Mouse (Mus musculus) forebrain, embryonic 14.5 days (tissue): ENCODE data around the gene Bpifb9a. TPM values are rescaled to one million over a fixed set of nuclear protein-coding genes. Genes with fewer than 3 reads are reported as not detected.
"Not testable (repeated sequence)": the region's sequence is repeated elsewhere in the genome, so short reads cannot be mapped to it uniquely, and the experiment has no call there.

Experiments
- ATAC-seq: fragments of 200-750 bp; cut with Nextera tagmentation; 2 replicates; pipeline ENCODE4 v1.8.0; 2017; ENCODE audit warnings: mild to moderate bottlenecking, moderate library complexity
- DNase-seq: peaks from one replicate; pipeline ENCODE4 v3.0.0-alpha.2; 2015; ENCODE audit warnings: low spot score
- H3K27ac ChIP-seq: fragments of 300-500 bp; sonication (generic); 2 replicates; pipeline ENCODE4 v1.5.1; 2014; ENCODE audit warnings: low read depth, mild to moderate bottlenecking, control low read depth, low read length, moderate library complexity
- H3K27me3 ChIP-seq: fragments of 300-500 bp; sonication (generic); replicated peaks from 2 replicates; pipeline ENCODE4 v1.6.1; 2014; ENCODE audit warnings: low read length, control low read depth, mixed read lengths; ENCODE audit not compliant: control insufficient read depth, insufficient read depth
- H3K36me3 ChIP-seq: fragments of 300-500 bp; sonication (generic); 2 replicates; pipeline ENCODE4 v1.6.1; 2014; ENCODE audit warnings: low read length, control low read depth; ENCODE audit not compliant: control insufficient read depth, insufficient read depth
- H3K4me1 ChIP-seq: fragments of 300-500 bp; sonication (generic); 2 replicates; pipeline ENCODE4 v1.6.1; 2014; ENCODE audit warnings: antibody characterized with exemption, low read length, control low read depth; ENCODE audit not compliant: control insufficient read depth, insufficient read depth
- H3K4me2 ChIP-seq: fragments of 300-500 bp; sonication (generic); 2 replicates; pipeline ENCODE4 v1.6.1; 2014; ENCODE audit warnings: mild to moderate bottlenecking, control low read depth, low read length
- H3K4me3 ChIP-seq: fragments of 300-500 bp; sonication (generic); 2 replicates; pipeline ENCODE4 v1.5.1; 2014; ENCODE audit warnings: low read depth, low read length, control low read depth
- H3K9ac ChIP-seq: fragments of 300-500 bp; sonication (generic); 2 replicates; pipeline ENCODE4 v1.6.1; 2014; ENCODE audit warnings: mild to moderate bottlenecking, low read length, control low read depth, moderate library complexity
- H3K9me3 ChIP-seq: fragments of 300-500 bp; sonication (generic); replicated peaks from 2 replicates; pipeline ENCODE4 v1.6.1; 2016; ENCODE audit warnings: low read length, control low read depth, mixed read lengths; ENCODE audit not compliant: control insufficient read depth
- WGBS: fragments of 180-500 bp; shearing (Covaris S2); extraction: QIAGEN DNeasy Blood & Tissue Kit; methylation state at CpG from one replicate; pipeline ENCODE4 v1.1.7; 2014; 5-methylcytosine and 5-hydroxymethylcytosine counted together
- polyA plus RNA-seq: library from polyadenylated mRNA; unstranded; fragments of >200 nt; fragmentation: Nextera tagmentation; extraction: Ambion mirVana; gene quantifications from 2 replicates; pipeline ENCODE4 v1.2.1, GENCODE M21; 2014

The Bpifb9a gene
- polyA plus RNA-seq, result not detected in 2 replicates

DNA sequence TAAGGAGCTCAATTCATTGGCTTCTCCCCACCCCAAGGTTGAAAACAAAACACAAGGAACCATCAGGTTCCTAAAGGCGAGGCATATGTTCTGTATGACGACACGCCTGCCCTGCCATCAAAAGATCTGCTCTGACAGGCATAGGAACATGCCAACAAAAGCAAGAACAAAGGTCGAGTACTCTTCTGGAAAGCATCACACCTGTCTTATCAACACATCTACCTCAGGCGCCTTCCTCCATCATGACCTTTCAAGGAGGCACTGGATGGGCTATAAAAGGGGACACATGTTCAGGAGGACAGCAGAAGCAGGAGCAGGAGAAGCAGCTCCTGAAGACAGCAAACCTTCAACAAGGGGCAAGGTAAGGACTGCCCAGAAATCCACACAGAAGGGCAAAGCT is at the start of gene Bpifb9a:
TSS of gene Bpifb9a (plus strand) at position 301 of the 400 bp plus-strand sequence.
- not testable (repeated sequence) for H3K9ac ChIP-seq, ATAC-seq, DNase-seq, H3K27me3 ChIP-seq, H3K4me1 ChIP-seq, H3K27ac ChIP-seq, H3K4me2 ChIP-seq, H3K9me3 ChIP-seq, H3K36me3 ChIP-seq, H3K4me3 ChIP-seq
- WGBS, result 86% methylated on average over 5 of the region's 5 CpGs

DNA sequence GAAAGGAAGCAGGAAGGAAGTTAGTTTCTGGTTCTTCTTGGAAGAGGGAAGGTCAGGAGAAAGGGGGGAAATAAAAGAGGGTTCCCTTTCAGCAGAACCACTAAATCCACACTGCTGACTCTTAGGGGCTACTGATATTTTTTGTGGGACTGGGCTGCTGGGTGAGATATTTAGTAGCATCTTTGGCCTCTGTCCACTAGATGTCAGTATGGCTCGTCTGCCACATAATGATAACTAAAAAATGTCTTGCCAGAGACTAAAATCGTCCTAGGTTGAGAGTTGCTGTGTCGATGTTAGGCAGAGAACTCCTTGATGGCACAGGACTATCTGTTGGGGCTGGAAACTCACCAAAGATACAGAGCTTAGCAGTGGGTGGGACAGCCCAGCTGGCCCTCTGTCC is 48.5 kb upstream of the Bpifb9a start:
- Histone ChIP-seq H3K27me3 (no peaks in the 10 kb centered on the region), H3K36me3 (no peaks in the 10 kb centered on the region), H3K27ac (no peak overlapping the region), H3K9ac (no peak overlapping the region), H3K9me3 (no peaks in the 10 kb centered on the region), H3K4me2 (no peak overlapping the region), H3K4me3 (no peak overlapping the region), H3K4me1 (no peaks in the 10 kb centered on the region)
- DNase-seq (peak; percentile 65), ATAC-seq (no peak)
- 23% methylated on average over 3 of the region's 3 CpGs for WGBS

- Histone ChIP-seq H3K9ac (no peak overlapping the region), H3K27ac (no peak overlapping the region), H3K9me3 (no peaks in the 10 kb centered on the region), H3K36me3 (no peaks in the 10 kb centered on the region), H3K4me3 (no peak overlapping the region), H3K4me2 (no peak overlapping the region), H3K4me1 (no peaks in the 10 kb centered on the region), H3K27me3 (no peaks in the 10 kb centered on the region)
- peak; percentile 32 for DNase-seq
- no peak for ATAC-seq
- WGBS, result 38% methylated on average over 1 of the region's 1 CpGs
Measured at GRCm38 (mm10) chr2:154211121-154211520, 46.5 kb upstream of the Bpifb9a start.

- Histone ChIP-seq H3K4me3 (no peak overlapping the region), H3K4me2 (no peak overlapping the region), H3K36me3 (no peaks in the 10 kb centered on the region), H3K9ac (no peak overlapping the region), H3K9me3 (no peaks in the 10 kb centered on the region), H3K27ac (no peak overlapping the region), H3K4me1 (no peaks in the 10 kb centered on the region), H3K27me3 (no peaks in the 10 kb centered on the region)
- DNase-seq (no peak), ATAC-seq (no peak)
- WGBS, result 95% methylated on average over 4 of the region's 4 CpGs
Measured at GRCm38 (mm10) chr2:154211881-154212280, 45.8 kb upstream of the Bpifb9a start.

DNA sequence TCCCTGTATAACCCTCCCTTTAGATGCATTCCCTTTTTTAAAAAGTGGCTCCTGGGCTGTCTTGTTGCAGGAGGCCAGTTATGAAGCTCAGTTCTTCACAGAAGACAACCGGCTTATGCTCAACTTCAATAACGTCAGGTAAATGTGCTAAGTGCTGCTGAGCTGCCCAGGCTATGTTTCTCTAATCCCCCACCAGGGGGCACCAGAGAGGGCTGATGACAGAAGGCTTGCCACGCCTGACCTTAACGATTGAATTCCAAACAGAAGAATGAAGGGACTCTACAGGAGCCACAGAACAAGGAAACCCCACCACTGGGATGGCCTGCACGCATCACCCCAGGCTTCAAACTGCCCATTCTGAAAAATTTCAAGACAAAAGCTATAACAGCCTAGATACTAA is 42.5 kb upstream of the Bpifb9a start:
- 17% methylated on average over 5 of the region's 5 CpGs for WGBS
- H3K27me3 ChIP-seq, result no peaks in the 10 kb centered on the region
- no peak overlapping the region for H3K4me3 ChIP-seq
- no peaks in the 10 kb centered on the region for H3K36me3 ChIP-seq
- DNase-seq (peak; percentile 76), ATAC-seq (no peak)
- H3K9me3 ChIP-seq, result no peaks in the 10 kb centered on the region
- no peak overlapping the region for H3K9ac ChIP-seq
- H3K27ac ChIP-seq, result no peak overlapping the region
- no peak overlapping the region for H3K4me2 ChIP-seq
- H3K4me1 ChIP-seq, result no peaks in the 10 kb centered on the region

GRCm38 (mm10) chr2:154219950-154220349 is 37.7 kb upstream of the Bpifb9a start:
- DNase-seq, result no peak
- Histone ChIP-seq H3K27me3 (no peaks in the 10 kb centered on the region), H3K9ac (no peak overlapping the region), H3K4me3 (no peak overlapping the region), H3K4me1 (peaks cover 9% of the 10 kb centered on the region), H3K36me3 (no peaks in the 10 kb centered on the region), H3K27ac (no peak overlapping the region), H3K9me3 (no peaks in the 10 kb centered on the region), H3K4me2 (no peak overlapping the region)
- WGBS, result 82% methylated on average over 5 of the region's 5 CpGs
- ATAC-seq, result no peak

- 6% methylated on average over 14 of the region's 14 CpGs for WGBS
- Histone ChIP-seq H3K9ac (no peak within 1 kb of the TSS), H3K4me3 (no peak within 1 kb of the TSS), H3K27me3 (no peaks in the 10 kb centered on the region), H3K4me1 (peaks cover 9% of the 10 kb centered on the region), H3K4me2 (peak within 1 kb of the TSS; percentile 24; the same call in 1 of the 2 replicates), H3K9me3 (no peaks in the 10 kb centered on the region), H3K36me3 (no peaks in the 10 kb centered on the region), H3K27ac (no peak within 1 kb of the TSS)
- ATAC-seq, result peak; percentile 88
- peak; percentile 91 for DNase-seq
Measured at GRCm38 (mm10) chr2:154223265-154223916, 34.3 kb upstream of the Bpifb9a start, which contains the start of gene Bpifb5. Bpifb5 (plus strand) TSS chr2:154223742.

- Histone ChIP-seq H3K27ac (no peak overlapping the region), H3K36me3 (no peaks in the 10 kb centered on the region), H3K4me2 (peak overlapping the region; percentile 24; the same call in 1 of the 2 replicates), H3K4me1 (peaks cover 9% of the 10 kb centered on the region), H3K9me3 (no peaks in the 10 kb centered on the region), H3K4me3 (no peak overlapping the region), H3K27me3 (no peaks in the 10 kb centered on the region), H3K9ac (no peak overlapping the region)
- WGBS, result 23% methylated on average over 2 of the region's 2 CpGs
- 0 out of 2 replicates have a peak, but pooled peaks have one; percentile 10 for ATAC-seq
- DNase-seq, result no peak
Measured at GRCm38 (mm10) chr2:154223917-154224273, 33.8 kb upstream of the Bpifb9a start.

- H3K9me3 ChIP-seq, result no peaks in the 10 kb centered on the region
- no peaks in the 10 kb centered on the region for H3K36me3 ChIP-seq
- no peak for DNase-seq
- ATAC-seq, result no peak
- peaks cover 9% of the 10 kb centered on the region for H3K4me1 ChIP-seq
- no peak overlapping the region for H3K9ac ChIP-seq
- H3K4me3 ChIP-seq, result no peak overlapping the region
- H3K4me2 ChIP-seq, result no peak overlapping the region
- WGBS, result 84% methylated on average over 4 of the region's 4 CpGs
- H3K27ac ChIP-seq, result no peak overlapping the region
- no peaks in the 10 kb centered on the region for H3K27me3 ChIP-seq
Measured at GRCm38 (mm10) chr2:154226991-154227390, 30.7 kb upstream of the Bpifb9a start.
